Mouse (Mus musculus) hematopoietic stem cell, adult 5-6 weeks (primary cell): ENCODE measurements around the gene Syn1. TPM values are rescaled to one million over a fixed set of nuclear protein-coding genes. Genes with fewer than 3 reads are reported as not detected.

ENCODE experiments used
- total RNA-seq: library from RNA; stranded (forward); fragments of 172-1452, 232-1000 nt; gene quantifications from 2 replicates; pipeline ENCODE4 v1.2.3, GENCODE M21; 2017

Gene Syn1
- total RNA-seq, 1 experiment from 2014 or later = not detected

Other genes with a start within 250 kb of the Syn1 start
- gene Cdk16, start 233.1 kb downstream of the Syn1 start, total RNA-seq = 37.0 and 41.0 TPM in 2 replicates
- gene Usp11, start 217.1 kb downstream of the Syn1 start, total RNA-seq = 36.5 and 44.2 TPM in 2 replicates
- 38.7 and 51.7 TPM in 2 replicates for gene Araf, start 123.2 kb downstream of the Syn1 start, total RNA-seq
- gene Timp1, start 50.8 kb downstream of the Syn1 start, total RNA-seq = not detected in 2 replicates
- gene Cfp, start 10.6 kb upstream of the Syn1 start, total RNA-seq = 10.0 and 17.5 TPM in 2 replicates
- 4.4 and 6.7 TPM in 2 replicates for gene Elk1, start 29.6 kb upstream of the Syn1 start, total RNA-seq
- 20.3 and 39.4 TPM in 2 replicates for gene Uxt, start 41.0 kb upstream of the Syn1 start, total RNA-seq
- gene Zfp182, start 141.3 kb upstream of the Syn1 start, total RNA-seq = 22.3 and 23.6 TPM in 2 replicates
- gene Spaca5, start 147.4 kb upstream of the Syn1 start, total RNA-seq = not detected in 2 replicates
- gene Zfp300, start 168.5 kb upstream of the Syn1 start, total RNA-seq = 1.7 and 1.9 TPM in 2 replicates
- gene Ssxa1, start 194.8 kb upstream of the Syn1 start, total RNA-seq = not detected in 2 replicates